Mouse (Mus musculus) pancreas, adult 10 weeks (tissue): ENCODE results near the gene Lhfpl4. TPM values are rescaled to one million over a fixed set of nuclear protein-coding genes. Genes with fewer than 3 reads are reported as not detected.

Experiments
- polyA plus RNA-seq: library from polyadenylated mRNA; stranded (reverse); fragments of 350-450 nt; fragmentation: Illumina TruSeq; extraction: RNeasy Lipid Tissue Mini Kit (QIAGEN cat#74804); gene quantifications from one replicate; pipeline ENCODE4 v1.2.3, GENCODE M21; 2015; ENCODE audit warnings: low read depth, low replicate concordance; ENCODE audit not compliant: insufficient read depth

The Lhfpl4 gene
- polyA plus RNA-seq: 1.8 TPM

DNA sequence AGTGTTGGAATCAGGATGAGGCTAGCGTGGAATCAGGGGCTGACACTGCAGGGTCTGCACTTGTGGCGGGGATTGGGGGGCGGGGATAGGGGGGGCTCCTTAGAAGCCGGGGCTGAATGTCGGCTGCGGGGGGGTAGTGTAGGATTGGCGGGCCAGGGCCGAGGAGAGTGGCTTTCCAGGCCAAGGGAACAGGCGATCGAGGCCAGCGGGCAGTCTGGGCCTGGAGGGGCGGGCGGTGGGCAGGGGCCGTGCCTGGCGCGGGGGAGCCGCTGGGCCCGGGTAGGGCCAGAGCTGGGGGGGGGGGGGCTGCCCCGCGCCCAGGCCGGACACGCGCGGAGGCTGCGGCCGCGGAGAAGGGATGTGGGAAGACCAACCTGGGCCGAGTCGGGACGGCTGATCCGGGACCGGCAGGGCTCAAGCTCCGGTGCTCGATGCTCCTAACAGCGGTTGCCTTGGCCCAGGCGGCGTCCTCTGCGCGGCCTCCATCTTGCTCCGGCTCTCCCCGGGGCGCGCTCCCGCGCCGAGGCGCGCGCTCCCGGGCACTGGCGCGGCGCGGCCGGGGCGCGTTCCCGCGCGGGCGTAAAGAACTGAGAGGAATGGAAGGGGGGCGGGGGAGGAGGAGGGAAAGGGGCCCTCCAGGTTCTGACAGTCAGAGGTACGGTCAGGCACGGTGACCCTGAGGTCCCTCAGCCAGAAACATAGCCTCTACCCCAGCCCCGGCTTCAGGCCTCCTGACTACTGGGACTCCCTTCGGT is at the start of gene Lhfpl4:
TSS of gene Lhfpl4 (minus strand) at position 544 of the 755 bp plus-strand sequence.

DNA sequence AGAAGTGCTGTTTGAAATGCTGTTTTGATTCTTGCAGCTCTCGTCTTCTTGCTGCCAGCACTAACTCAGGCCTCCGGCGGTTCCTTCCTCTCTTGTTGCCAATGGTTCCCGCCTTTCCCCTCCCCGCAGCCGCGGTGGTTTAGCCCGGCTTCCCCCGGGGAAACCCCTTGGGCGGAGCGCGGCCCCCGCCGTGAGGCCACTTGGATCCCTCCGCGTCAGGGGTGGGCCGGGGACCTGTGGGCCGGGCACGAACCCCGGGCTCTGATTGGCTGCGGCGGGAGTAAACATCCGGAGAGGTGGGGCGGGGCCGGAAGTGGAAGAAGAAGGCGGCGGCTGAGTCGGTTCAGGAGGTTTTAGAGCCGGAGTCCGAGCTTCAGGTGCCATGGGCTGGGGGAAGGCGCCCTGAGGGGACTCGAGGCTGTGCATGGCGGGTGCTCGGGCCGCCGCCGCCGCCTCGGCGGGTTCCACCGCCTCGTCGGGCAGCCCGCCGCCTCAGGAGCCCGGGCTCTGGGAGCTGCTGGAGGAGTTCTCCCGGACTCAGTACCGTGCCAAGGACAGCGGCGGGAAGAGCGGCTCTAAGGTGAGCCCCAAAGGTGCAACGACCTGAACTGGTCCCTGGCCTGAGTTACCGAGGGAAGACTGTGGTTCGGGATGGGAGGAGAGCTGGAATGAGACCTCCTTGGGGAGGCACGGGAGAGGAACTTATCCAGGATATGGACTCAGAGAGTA is 42.5 kb upstream of the Lhfpl4 start, which contains the start of gene Mtmr14:
TSS of gene Mtmr14 (plus strand) at position 302 of the 729 bp plus-strand sequence.

Other genes starting within 250 kb of the Lhfpl4 start
- gene Srgap3, start 248.1 kb downstream of the Lhfpl4 start, polyA plus RNA-seq: 1.0 TPM
- gene Thumpd3, start 149.2 kb downstream of the Lhfpl4 start, polyA plus RNA-seq: 11.0 TPM
- 18.7 TPM for gene Setd5, start 118.0 kb downstream of the Lhfpl4 start, polyA plus RNA-seq
- 7.8 TPM for gene Mtmr14, start 42.5 kb upstream of the Lhfpl4 start, polyA plus RNA-seq
- gene Cpne9, start 86.9 kb upstream of the Lhfpl4 start, polyA plus RNA-seq: not detected
- gene Brpf1, start 111.8 kb upstream of the Lhfpl4 start, polyA plus RNA-seq: 8.0 TPM
- 4.5 TPM for gene Ogg1, start 131.6 kb upstream of the Lhfpl4 start, polyA plus RNA-seq
- 21.6 TPM for gene Camk1, start 148.6 kb upstream of the Lhfpl4 start, polyA plus RNA-seq
- 10.0 TPM for gene Tada3, start 182.5 kb upstream of the Lhfpl4 start, polyA plus RNA-seq
- 20.2 TPM for gene Arpc4, start 182.7 kb upstream of the Lhfpl4 start, polyA plus RNA-seq
- 3.8 TPM for gene Ttll3, start 193.9 kb upstream of the Lhfpl4 start, polyA plus RNA-seq
- 7.7 TPM for gene Rpusd3, start 224.0 kb upstream of the Lhfpl4 start, polyA plus RNA-seq
- 19.3 TPM for gene Cidec, start 240.4 kb upstream of the Lhfpl4 start, polyA plus RNA-seq
- 16.6 TPM for gene Jagn1, start 247.2 kb upstream of the Lhfpl4 start, polyA plus RNA-seq